Mouse (Mus musculus) kidney, postnatal 25 days (tissue): ENCODE results near the gene Wdr81.

ENCODE experiments used
- DNase-seq, 2 experiments: peaks; one replicate each; pipeline ENCODE4 v3.0.0; 2021; ENCODE audit warnings: mixed read lengths in 2 of 2

The Wdr81 gene

DNA sequence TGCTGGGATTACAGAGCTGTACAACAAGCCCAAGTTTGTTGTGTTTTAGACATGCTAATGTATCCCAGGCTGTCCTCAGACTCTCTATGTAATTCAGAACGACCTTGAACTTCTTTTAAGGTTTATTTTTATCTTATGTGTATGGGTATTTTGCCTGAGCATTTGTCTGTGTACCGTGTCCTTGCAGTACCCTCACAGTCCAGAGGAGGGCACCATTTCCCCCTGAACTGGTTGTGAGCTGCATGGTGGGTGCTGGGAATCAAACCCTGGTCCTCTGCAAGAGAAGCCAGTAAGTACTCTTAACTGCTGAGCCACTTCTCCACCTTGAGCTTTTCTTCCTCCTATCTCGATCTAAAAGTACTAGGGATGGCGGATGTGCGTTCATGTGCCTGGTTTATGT is 20.4 kb downstream of the Wdr81 start:
- DNase-seq: no peak

DNA sequence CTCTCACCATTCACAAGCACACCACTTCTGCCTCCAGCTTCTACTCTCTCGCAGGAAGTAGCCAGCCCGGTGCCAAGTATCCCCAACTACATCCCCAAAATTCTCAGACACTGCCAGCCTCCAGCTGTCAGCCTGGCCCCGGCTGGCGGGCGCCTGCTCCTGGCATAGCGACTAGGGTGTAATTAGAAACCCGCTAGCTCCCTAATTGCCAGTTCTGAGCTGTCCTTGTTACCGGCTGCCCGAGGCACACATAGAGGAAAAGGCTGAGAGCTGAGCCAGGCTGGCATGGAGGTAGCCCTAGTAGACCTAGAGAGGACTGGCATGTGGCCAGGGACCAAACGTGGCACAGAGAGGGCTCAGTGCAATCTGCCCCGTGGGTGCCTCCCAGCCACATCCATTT is 23.2 kb downstream of the Wdr81 start:
- peak; percentile 44 to 73 for DNase-seq

DNA sequence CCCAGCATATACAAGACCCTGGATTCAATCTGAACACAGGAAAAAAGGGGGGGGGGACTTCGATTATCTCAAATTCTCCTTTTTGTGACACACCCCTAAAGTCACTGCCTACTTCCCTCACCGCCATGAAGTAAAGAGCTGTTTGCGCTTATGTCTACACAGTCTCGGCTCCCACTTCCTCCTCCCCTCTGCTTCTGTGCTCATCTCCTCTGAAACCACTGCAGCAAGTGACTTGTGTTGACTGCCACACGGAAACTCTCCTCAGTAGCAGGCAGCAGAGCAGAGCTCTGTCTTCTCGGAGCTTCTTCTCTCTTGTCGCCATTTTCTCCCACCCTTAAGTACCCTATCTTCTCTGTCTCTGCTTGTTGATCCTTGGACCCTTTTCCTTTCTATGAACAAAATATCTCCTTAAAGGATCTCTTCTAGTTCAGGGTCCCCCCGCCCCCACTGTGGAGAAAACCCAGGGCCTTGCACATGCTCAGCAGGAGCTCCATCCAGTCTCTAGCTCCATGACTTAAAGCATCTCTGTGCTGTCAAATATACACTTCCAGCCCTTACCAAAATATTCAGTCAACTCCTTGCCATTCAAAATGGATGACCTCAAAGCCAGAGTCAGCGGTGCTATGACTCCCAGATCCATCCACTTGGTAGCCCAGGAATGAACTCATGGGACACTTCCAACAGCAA is 25.4 kb downstream of the Wdr81 start:
- DNase-seq: no peak

DNA sequence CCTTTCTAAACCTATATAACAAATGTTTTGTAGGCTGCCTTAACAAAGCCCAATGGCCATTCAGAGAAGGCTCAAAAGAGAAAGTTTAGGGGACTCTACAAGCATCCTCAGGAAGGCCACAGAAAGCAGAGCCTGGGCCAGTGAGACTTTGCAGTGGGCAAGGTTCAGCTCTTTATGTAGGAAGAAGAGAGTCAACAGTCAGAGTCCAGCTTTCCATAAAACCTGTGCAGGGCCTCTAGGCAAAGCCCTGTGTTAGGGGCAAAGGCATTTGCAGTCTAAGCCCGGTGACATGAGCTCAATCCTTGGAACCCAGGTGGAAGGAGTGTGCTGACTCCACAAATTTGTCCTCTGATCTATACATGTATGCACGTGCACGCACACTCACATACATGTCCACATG is 30.1 kb downstream of the Wdr81 start:
- DNase-seq: no peak

DNA sequence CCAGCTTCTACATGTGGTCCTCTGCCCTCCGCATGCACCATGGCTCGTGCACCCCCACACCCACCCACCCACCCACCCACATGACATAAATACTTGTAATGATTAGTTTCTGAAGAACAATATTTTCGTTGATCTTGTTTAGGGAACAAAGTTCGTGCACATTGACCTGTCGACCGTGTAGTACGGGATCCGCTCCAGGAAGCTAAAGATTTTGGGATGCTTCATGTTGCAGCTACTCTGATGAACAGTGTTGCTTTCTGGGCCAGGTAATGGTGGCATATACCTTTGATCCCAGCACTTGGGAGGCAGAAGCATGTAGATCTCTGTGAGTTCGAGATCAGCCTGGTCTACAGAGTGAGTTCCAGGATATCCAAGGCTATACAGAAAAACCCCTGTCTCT is 30.5 kb downstream of the Wdr81 start:
- no peak for DNase-seq

DNA sequence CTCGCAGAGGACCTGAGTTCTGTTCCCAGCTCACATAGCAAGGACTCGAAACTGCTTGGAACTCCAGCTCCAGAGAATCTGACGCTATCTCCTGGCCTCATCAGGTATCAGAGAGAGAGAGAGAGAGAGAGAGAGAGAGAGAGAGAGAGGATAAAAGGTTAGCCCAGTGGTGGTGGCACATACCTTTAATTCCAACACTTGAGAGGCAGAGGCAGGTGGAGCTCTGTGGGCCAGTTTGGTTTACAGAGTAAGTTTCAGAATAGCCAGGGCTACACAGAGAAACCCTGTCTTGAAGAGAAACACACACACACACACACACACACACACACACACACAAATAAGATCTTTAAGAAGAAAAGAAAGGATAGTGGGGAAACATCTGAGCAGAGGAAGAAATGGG is 31.4 kb downstream of the Wdr81 start:
- no peak for DNase-seq

DNA sequence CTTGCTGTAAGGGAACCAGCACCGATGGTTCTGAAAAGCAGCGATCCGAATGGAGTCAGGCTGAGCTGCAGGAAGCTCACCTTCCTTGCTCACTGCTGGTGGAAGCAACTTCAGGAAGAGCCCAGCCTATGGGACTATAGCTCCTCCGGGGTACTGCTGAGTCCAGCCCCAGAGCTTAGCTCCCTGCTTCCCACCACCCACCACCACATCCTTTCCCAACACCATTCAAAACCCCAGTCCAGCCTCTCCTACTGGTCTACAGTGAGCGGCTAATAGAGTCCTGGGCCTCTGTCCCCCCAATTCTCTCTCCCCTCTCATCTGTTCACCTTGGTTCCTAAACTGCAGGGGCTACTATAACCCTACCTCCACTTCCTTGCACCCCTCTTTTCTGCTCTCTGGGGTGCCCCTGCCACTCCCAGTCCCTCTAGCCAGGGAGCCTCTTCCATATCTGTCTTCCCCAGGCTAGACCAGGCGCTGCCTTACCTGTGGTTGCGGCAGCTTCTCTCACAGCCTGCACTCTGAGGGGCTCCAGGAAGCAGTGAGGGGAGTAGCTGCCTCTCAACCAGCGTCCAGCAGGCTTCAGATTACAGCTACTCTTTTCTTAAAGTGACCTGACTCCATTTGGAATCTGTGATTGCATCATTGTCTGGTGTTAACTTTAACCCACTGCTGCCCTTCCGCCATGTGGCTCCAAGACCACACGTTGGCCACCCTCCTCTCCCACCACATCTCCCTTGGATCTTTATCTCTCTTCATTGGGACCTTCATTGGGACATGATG is 32.3 kb downstream of the Wdr81 start, which contains the start of gene Serpinf1:
Gene Serpinf1 (minus strand): TSS at position 689 of the 780 bp plus-strand sequence.
- DNase-seq: no peak

DNA sequence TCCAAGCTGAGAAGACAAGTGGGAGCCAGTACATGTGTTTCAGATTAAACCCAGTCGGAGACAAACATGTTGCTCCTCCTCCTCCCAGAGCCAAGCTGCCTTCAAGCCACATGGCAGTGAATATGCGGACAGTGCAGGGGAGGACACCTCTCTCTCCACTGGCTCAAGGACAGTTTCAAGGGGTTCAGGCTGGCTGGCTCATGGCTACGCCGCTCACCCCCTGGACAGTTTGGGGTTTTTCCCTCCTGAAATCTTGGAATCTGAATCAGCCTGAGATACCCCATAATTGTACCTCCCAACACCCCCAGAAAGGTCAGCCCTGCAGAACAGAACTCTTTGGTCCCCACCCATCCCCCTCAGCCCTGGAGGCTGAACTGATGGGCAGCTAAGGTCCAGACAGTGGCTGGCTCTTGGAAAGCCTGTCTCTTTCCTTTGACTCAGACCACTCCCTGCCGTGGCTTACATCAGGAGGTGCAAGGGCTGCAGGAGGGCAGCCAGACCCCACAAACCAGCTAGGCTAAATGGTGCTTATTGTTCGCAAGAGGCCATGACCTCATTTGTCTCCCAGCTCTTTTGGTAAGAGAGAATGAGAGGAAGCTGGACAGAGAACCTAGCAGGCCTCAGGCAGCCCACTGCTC is 33.0 kb downstream of the Wdr81 start:
- no peak for DNase-seq

DNA sequence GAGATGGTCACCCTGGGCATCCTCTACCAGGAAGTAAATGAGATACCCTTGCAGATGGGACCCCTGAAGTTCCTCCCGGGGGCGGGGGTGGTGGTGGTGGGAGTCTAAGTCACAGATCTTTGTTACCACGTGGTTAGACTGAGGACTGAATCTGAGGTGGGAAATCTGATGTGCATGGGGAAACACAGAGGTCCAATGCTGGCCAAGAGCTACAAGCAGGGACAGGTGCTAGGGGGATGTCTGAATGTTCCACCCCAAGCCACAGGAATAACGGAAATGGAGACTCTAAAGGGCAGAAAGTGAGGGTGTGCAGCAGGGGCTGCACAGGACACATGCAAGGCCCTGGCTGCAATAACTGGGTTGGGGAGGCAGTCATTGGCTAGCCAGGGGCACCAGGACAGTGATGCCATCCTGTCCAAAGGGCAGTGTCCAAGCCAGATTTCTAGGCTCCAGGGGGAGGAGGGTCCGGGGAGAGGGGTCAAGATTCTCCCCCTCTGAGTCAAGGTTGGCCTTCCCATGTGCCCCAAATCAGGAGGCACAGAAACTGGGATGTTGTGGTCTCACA is 33.6 kb downstream of the Wdr81 start:
- no peak for DNase-seq

DNA sequence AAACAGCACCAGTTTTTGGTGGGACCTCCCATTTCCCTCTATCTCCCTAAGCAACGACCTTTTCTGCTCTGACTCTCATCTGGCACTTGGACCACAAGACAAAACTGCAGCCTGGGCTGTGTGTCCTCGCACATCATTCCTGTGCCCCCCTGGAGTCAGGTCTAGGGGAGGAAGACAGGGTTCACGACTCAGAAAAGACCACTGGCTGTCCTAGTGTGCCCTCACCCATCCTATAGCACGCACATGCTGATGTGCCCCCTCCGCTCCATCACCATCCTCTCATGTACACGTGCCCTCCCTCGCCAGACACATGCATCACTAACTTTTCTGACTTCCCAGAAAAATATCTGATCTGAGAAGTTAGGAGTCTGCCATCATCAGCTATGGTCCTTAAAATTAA is 34.5 kb downstream of the Wdr81 start:
- no peak for DNase-seq

DNA sequence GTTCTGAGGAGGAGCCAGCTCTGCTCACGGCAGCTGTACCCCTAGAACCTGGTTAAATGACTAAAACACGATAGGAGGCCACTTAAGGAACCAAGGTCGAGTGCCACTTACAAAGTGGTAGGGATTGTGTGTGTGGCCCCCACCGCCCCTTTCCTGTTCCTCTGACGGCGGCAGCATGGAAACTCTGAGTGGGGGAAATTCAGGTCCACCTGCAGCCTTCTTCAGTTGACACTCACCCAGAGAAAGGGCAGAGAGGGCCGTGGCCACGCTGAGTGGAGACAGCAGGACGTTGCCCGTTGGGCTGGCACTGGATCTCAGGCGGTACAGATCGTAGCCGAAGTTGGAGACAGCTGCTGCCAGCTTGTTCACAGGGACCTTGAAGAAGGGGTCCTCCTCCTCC is 38.5 kb downstream of the Wdr81 start:
- no peak for DNase-seq

DNA sequence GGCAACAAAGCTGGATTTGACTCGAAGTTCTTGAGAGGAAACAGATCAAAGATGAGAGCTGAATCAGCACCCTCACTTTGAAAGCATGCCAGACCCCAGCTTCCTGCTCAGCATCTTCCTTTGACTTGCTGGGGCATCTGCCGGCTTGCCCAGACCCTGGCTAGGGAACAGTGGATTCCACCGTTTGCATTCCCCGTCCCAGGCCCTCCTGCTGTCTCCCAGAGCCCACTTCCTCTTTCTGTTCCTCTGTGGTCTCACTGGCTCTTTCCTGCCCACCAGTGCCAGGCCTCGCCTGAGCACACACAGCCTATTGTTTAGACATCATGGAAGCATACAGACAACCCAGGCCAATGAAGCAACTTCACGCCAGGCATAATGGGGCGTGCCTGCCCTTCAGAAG is 39.4 kb downstream of the Wdr81 start:
- DNase-seq: no peak

DNA sequence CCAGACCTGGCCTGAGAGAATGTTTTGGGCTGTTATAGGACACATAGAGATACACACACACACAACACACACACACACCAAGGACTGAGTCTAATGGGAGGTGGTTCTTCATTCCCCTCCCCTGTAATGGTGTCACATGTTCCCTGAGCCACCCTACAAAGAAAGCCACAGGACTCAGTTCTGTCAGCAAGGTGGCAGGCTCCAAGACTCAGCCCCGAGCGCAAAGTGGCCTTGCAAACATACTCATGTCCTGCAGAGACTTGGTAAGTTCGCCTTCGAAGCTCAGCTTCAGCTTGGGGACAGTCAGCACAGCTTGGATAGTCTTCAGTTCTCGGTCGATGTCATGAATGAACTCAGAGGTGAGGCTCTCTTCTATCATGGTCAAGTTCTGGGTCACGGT is 43.9 kb downstream of the Wdr81 start:
- DNase-seq: no peak

DNA sequence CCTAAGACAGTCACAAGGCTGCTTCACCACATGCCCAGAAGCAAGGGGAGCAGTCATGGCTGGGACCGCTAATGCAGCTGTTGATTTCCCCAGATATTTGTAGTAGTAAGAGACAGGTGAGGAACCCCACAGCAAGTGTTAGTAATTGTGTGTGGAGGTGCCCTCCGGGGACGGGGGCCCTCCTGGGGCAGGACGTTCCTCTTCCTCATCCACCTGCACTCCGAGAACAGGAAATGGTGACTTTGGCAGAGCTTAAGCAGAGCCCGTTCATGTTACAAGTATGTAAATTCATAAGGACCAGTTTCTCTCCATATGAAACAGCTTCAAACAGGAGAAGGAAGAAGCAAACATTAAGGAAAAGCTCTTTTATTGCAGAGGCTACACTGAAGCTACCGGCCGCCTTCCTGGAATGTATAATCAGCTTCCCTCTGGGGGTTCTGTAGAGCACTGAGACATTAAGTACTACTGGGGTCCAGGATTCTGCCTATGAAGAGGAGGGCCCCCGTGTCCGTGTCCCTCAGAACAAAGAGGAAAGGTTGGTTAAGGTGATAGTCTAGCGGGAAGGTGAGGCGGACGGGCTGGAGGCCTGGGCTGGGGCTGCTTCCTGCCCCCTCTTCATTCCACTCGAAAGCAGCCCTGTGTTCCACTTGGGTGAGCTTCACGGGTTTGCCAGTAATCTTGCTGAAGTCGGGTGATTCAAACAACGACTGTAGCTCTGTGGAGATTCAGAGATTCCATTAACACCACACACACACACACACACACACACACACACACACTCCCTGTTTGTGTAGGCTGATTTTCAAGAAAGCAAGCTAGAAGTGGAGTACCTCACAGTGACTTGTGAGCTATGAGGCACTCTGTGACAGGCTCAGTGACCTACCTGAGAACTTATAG is 44.6 kb downstream of the Wdr81 start:
- DNase-seq: peak; percentile 51 to 61

DNA sequence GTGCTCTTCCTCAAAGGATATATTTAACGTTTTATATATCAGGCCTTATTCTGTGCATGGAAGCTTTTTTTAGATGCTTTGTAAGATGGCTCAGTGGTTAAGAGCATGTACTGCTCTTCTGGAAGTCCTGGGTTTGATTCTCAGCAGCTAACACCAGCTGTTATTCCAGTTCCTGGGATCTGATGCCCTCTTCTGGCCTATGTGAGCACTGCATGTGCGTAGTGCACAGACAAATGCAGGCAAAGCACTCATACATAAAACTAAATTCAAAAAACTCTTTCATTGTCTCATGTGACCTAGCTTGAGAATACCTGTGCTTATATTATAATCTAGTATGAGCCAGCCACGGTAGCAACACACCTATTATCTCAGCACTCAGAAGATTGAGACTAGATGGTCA is 47.7 kb downstream of the Wdr81 start:
- DNase-seq: peak in 1 of 2 experiments; percentile 81

DNA sequence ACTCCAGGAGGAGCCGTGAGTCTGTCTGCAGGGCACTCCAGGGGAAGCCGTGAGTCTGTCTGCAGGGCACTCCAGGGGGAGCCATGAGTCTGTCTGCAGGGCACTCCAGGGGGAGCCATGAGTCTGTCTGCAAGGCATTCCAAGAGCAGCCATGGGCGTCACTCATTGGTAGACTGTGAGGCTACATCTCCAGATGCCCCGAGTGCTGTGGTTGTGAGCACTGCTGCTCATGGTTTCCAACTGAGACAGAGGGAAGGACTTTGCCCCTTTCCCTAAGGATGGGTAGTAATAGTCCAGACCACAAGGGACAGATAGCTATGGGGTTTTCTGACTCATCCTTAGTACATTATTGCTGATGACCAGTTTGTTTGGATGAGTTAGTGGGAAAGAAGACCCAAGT is 48.4 kb downstream of the Wdr81 start:
- DNase-seq: no peak

DNA sequence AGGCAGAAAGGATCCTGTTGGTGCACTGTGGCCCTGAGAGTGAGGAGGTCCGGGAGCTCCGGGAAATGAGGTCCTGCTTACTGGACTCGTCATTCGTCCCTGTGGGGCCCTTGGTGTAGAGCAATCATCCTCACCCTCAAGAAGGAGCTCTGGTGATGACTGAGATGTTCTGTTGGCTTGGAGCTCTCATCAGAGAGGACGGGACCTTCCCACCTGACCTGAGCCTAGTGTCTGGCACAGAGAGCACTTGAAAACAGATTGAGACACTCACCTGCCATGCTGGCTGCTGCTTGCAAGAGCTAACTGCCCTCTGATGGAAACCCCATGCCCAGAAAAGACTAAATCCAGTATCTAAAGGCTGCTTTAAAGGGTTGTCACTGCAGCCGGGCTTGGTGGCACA is 49.7 kb downstream of the Wdr81 start:
- no peak for DNase-seq

DNA sequence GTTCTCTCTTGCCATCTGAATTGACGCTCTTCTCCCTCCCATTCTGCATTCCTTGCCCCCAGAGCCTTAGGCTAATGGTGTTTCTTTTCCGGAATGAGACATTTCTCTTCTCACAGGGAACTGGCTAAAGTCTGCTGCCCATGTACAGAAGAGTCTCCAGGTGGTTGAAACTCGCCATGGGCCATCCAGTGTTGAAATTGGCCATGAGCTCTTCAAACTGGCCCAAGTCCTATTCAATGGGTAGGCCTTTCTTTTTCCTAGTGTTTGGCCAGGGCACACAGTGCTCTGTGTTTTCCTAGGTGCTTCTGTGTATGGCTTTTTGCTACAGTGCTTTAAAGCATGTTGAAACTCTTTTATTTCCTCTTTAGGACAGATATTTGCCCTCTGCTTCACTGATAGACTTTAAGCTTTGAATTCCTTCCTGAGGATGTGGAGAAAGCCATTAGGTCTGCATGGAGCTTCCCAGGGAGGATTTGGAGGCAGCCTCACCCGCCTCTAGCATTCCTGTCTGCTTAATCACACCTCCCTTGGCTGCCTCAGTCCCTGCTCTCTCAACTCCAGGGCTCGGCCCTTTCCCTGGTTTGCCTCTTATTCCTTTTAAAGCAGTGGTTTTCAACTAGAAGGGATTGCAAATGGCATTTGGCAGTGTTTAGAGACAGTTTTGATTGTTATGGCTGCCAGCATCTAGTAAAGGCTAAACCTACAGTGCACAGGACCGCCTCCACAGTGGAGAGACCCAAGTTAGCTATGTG is 51.0 kb downstream of the Wdr81 start:
- no peak for DNase-seq

DNA sequence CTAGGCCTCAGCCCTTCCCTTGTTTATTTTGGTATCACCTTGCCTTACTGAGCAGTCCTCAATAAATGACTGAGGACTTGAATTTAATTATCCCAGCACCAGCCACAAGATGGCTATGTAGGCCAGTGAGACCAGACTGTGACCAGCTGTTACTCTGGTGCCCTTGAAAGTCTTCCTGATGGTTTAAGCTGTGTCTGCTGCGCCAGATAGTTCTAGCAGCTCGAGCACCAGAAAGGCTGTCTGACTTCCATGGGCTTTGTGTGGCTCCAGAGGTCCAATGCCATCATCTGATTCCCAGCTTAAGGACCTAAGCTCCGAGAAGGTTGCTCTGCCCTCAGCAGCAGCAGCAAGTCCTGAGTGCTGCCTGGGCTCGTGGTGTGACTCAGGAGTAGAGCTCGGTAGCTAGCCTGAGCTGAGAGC is 52.2 kb downstream of the Wdr81 start:
- peak; percentile 68 to 74 for DNase-seq

DNA sequence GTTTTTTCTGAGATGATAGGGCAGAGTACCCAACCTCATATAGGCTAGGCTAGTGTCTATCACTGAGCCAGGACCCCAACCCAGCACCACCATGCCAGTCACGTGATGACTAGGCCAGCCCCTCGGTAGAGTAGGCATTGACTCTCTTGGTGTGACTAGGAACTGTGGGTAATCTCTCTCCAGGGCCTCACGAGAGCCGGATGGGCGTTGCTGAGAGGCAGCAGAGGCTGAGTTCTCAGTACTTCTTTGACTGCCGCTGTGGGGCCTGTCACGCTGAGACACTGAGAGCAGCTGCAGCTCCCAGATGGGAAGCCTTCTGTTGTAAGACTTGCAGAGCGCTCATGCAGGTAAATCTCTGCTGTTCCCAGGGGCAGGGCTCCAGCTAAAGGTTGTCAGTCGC is 54.4 kb downstream of the Wdr81 start:
- no peak for DNase-seq

DNA sequence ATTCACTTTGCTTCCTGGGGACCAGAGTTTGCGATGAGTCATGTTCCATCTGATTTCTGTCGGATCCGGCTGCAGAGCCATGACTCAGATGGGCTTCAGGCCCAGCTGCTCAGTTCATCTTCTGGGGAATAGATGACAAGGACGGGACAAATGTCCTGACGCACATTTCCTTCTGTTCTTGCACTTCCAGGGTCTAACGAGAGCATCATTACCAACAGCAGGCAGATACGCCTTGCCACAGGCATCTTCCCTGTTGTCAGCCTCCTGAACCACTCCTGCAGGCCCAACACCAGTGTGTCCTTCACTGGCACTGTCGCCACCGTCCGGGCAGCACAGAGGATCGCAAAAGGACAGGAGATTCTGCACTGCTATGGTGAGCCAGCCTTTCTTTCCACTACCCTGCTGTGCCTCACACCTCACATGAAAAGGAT is 55.1 kb downstream of the Wdr81 start:
- no peak for DNase-seq

DNA sequence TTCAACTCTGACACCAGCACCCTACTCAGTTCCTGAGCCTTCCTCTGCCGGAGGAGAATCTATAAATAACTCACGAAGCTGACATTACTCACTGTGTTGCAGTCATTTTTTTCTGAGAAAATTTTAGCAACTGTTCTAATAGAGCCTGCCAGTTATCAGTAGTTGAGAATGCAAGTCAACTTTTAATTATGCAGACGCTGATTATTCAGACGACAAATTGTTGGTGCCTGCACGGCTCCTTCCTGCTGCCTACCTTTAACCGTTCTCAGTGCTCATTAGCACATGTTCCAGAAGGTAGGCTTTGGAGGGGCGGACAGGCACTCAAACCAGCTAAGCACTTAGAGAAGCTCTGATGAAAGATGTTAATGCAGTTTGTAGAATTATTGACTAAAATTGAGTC is 57.1 kb downstream of the Wdr81 start:
- DNase-seq: no peak
